Mouse (Mus musculus) heart, postnatal 0 days (tissue): ENCODE data around the gene Acrv1.

Experiments used
- CTCF ChIP-seq: IDR thresholded peaks from 2 replicates; pipeline ENCODE4 v1.5.1; 2016; ENCODE audit warnings: antibody characterized with exemption, control low read depth, low read depth
- EP300 ChIP-seq: IDR thresholded peaks from 2 replicates; pipeline ENCODE4 v1.6.1; 2016; ENCODE audit warnings: antibody characterized with exemption, low read depth

GRCm38 (mm10) chr9:36726131-36727033 is 33.4 kb downstream of the Acrv1 start:
- TF ChIP-seq CTCF (no peak), EP300 (no peak)
